Mouse (Mus musculus) stomach, postnatal 0 days (tissue): ENCODE data around the gene 1700003E16Rik.

Experiments
- CTCF ChIP-seq: IDR thresholded peaks from 2 replicates; pipeline ENCODE4 v1.5.1; 2016; ENCODE audit warnings: antibody characterized with exemption, low read depth, mild to moderate bottlenecking, moderate library complexity
- EP300 ChIP-seq: optimal IDR thresholded peaks from 2 replicates; pipeline ENCODE3; 2016; ENCODE audit warnings: antibody characterized with exemption

GRCm38 (mm10) chr6:83138056-83138455 lies 18.1 kb upstream of the 1700003E16Rik start:
- TF ChIP-seq CTCF (peak; percentile 41), EP300 (no peak)
